Mouse (Mus musculus): Measurements from ENCODE around the gene Bcar1.

DNA sequence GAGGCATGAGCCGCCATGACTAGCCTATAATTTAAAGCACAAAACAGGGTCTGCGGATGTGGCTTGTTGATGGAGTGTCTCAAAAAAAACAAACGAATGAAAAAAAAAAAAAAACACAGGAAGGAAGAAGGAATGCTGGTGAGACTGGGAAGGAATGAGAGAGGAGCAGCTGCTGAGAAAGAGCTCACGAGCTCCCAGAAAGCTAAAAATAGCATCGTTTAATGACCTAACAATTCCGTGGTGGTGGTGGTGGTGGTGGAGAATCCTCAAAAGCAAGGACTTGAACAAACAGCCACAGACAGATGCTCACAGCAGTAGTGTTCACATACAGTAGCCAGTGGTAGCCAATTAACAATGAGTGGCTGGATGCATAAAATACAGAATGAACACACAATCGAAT lies 48.2 kb downstream of the Bcar1 start:
- TF ChIP-seq CTCF (IDR thresholded peaks at IDR 0.05; ENCODE audit: low read depth) (no peak), EP300 (optimal IDR thresholded peaks at IDR 0.05) (no peak)

Data from stomach, postnatal 0 days (tissue).